Mouse (Mus musculus) liver, embryonic 14.5 days (tissue): ENCODE measurements at regions not wholly inside any gene's neighbourhood (a gene's known extent, or its start where the extent isn't known, plus 50 kb on each side); places are given as distances from the start of the nearest gene placed in this dataset.

Source experiments
- CTCF ChIP-seq: IDR thresholded peaks from 2 replicates; pipeline ENCODE4 v1.5.1; 2016; ENCODE audit warnings: antibody characterized with exemption, low read depth, control low read depth
- EP300 ChIP-seq: IDR thresholded peaks from 2 replicates; pipeline ENCODE4 v1.6.1; 2016; ENCODE audit warnings: antibody characterized with exemption, low read depth

DNA sequence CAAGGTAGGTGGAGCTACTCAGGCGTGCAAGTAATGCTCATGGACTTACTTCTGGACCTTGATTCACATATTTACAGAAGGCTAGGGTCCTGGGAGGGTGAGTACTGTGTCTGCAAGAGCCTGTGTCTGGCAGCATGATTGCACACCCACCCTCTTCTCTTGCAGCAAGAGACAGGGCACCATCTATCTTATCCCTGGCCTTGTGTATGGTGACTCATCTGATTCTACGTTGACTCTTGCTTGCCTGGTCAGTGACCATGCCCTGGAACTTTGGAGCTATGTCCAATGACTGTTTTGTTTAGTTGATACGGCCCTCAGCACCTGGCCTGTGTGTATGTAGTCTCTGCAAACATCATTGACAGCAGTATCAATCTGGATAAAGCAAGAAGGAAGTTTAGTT, 148.3 kb upstream of the Adam6b start:
- no peak for TF ChIP-seq CTCF
- no peak for TF ChIP-seq EP300
